Mouse (Mus musculus) brain, embryonic 14.5 days (tissue): ENCODE results near the gene Zfp710. TPM values are rescaled to one million over a fixed set of nuclear protein-coding genes. Genes with fewer than 3 reads are reported as not detected.

Experiments
- DNase-seq: peaks from one replicate; pipeline ENCODE4 v3.0.0-alpha.2; 2011; ENCODE audit warnings: low read depth
- CTCF ChIP-seq: fragments of 200-500 bp; IDR thresholded peaks from 2 replicates; pipeline ENCODE4 v1.5.1; 2012; ENCODE audit warnings: inconsistent platforms, mild to moderate bottlenecking, moderate library complexity, borderline replicate concordance; ENCODE audit not compliant: insufficient read depth, insufficient read length; ENCODE audit errors: extremely low read depth
- POLR2A ChIP-seq: fragments of 200-500 bp; IDR thresholded peaks from 2 replicates; pipeline ENCODE4 v1.6.1; 2012; ENCODE audit warnings: mild to moderate bottlenecking, inconsistent platforms, borderline replicate concordance; ENCODE audit not compliant: poor library complexity, insufficient read depth, insufficient read length, severe bottlenecking; ENCODE audit errors: extremely low read depth
- polyA plus RNA-seq: library from polyadenylated mRNA; depleted of rRNA; stranded (reverse); fragments of >200 nt; gene quantifications from 2 replicates; pipeline ENCODE4 v1.2.3, GENCODE M21; 2012

Gene Zfp710
- polyA plus RNA-seq, 1 experiment = 34.8 TPM

GRCm38 (mm10) chr7:80014826-80015755, 9.5 kb upstream of the Zfp710 start:
- no peak for TF ChIP-seq CTCF
- TF ChIP-seq POLR2A = no peak
- DNase-seq = no peak

GRCm38 (mm10) chr7:80018506-80019452, 5.8 kb upstream of the Zfp710 start:
- no peak for TF ChIP-seq POLR2A
- no peak for DNase-seq

- peak; percentile 71 for DNase-seq
- peak; percentile 36; the same call in 1 of the 2 replicates for TF ChIP-seq CTCF
- no peak for TF ChIP-seq POLR2A
These were observed 786 bp upstream of the Zfp710 start for GRCm38 (mm10) chr7:80023621-80024435.

- DNase-seq = peak; percentile 57
- TF ChIP-seq POLR2A (no peak), CTCF (no peak)
These were observed 940 bp downstream of the Zfp710 start for GRCm38 (mm10) chr7:80025391-80026117.

- peak; percentile 88 for DNase-seq
- TF ChIP-seq POLR2A (peak; percentile 79), CTCF (no peak)
These were observed 1.7 kb downstream of the Zfp710 start for GRCm38 (mm10) chr7:80026118-80026989.

GRCm38 (mm10) chr7:80026990-80027635, 2.5 kb downstream of the Zfp710 start:
- TF ChIP-seq CTCF (no peak), POLR2A (no peak)
- peak; percentile 63 for DNase-seq

GRCm38 (mm10) chr7:80027636-80028417, 3.2 kb downstream of the Zfp710 start:
- no peak for DNase-seq
- TF ChIP-seq CTCF (no peak), POLR2A (no peak)

GRCm38 (mm10) chr7:80028418-80028720, 3.8 kb downstream of the Zfp710 start:
- DNase-seq = no peak
- TF ChIP-seq POLR2A (no peak), CTCF (no peak)
